Mouse (Mus musculus) embryonic facial prominence, embryonic 15.5 days (tissue): ENCODE data around the gene Clhc1. TPM values are rescaled to one million over a fixed set of nuclear protein-coding genes. Genes with fewer than 3 reads are reported as not detected.
"Not testable (repeated sequence)": the region's sequence is repeated elsewhere in the genome, so short reads cannot be mapped to it uniquely, and the experiment has no call there.

Source experiments
- ATAC-seq: fragments of 200-750 bp; cut with Nextera tagmentation; 2 replicates; pipeline ENCODE4 v1.8.0; 2017; ENCODE audit warnings: low read depth, moderate TSS enrichment; ENCODE audit not compliant: insufficient number of reproducible peaks, low FRiP score, low TSS enrichment
- H3K27ac ChIP-seq: fragments of 300-500 bp; sonication (generic); replicated peaks from 2 replicates; pipeline ENCODE4 v1.5.1; 2015; ENCODE audit warnings: mild to moderate bottlenecking, inconsistent platforms
- H3K27me3 ChIP-seq: fragments of 300-500 bp; sonication (generic); 2 replicates; pipeline ENCODE4 v1.6.1; 2015; ENCODE audit warnings: inconsistent platforms
- H3K36me3 ChIP-seq: fragments of 300-500 bp; sonication (generic); 2 replicates; pipeline ENCODE4 v1.6.1; 2015; ENCODE audit warnings: mild to moderate bottlenecking, inconsistent platforms
- H3K4me1 ChIP-seq: fragments of 300-500 bp; sonication (generic); 2 replicates; pipeline ENCODE4 v1.6.1; 2015; ENCODE audit warnings: inconsistent platforms
- H3K4me2 ChIP-seq: fragments of 300-500 bp; sonication (generic); replicated peaks from 2 replicates; pipeline ENCODE4 v1.6.1; 2015; ENCODE audit warnings: mild to moderate bottlenecking, inconsistent platforms
- H3K4me3 ChIP-seq: fragments of 300-500 bp; sonication (generic); replicated peaks from 2 replicates; pipeline ENCODE4 v1.5.1; 2015; ENCODE audit warnings: mild to moderate bottlenecking, inconsistent platforms
- H3K9ac ChIP-seq: fragments of 300-500 bp; sonication (generic); 2 replicates; pipeline ENCODE4 v1.6.1; 2015; ENCODE audit warnings: inconsistent platforms
- H3K9me3 ChIP-seq: fragments of 300-500 bp; sonication (generic); replicated peaks from 2 replicates; pipeline ENCODE4 v1.6.1; 2016; ENCODE audit warnings: inconsistent platforms
- WGBS: fragments of 180-500 bp; shearing (Covaris S2); methylation state at CpG from one replicate; pipeline ENCODE4 v1.1.7; 2015; 5-methylcytosine and 5-hydroxymethylcytosine counted together
- polyA plus RNA-seq: library from polyadenylated mRNA; unstranded; fragments of >200 nt; fragmentation: Nextera tagmentation; extraction: Ambion mirVana; gene quantifications from 2 replicates; pipeline ENCODE4 v1.2.1, GENCODE M21; 2015

Clhc1 gene
- polyA plus RNA-seq, 1 experiment from 2014 or later, result 0.29 TPM

- Histone ChIP-seq H3K27me3 (no peaks in the 10 kb centered on the region), H3K4me1 (peaks cover 7% of the 10 kb centered on the region), H3K36me3 (peaks cover 42% of the 10 kb centered on the region), H3K4me2 (no peak overlapping the region), H3K27ac (no peak overlapping the region), H3K9ac (no peak overlapping the region), H3K4me3 (no peak overlapping the region), H3K9me3 (no peaks in the 10 kb centered on the region)
- ATAC-seq, result no peak
- WGBS, result 88% methylated on average over 3 of the region's 3 CpGs
Measured at GRCm38 (mm10) chr11:29544225-29544945, 3.4 kb upstream of the Clhc1 start.

GRCm38 (mm10) chr11:29545150-29545752 is 2.5 kb upstream of the Clhc1 start:
- H3K4me2 ChIP-seq, H3K9ac ChIP-seq, H3K9me3 ChIP-seq, H3K27ac ChIP-seq, H3K4me3 ChIP-seq, ATAC-seq, H3K4me1 ChIP-seq, H3K27me3 ChIP-seq: not testable (repeated sequence)
- H3K36me3 ChIP-seq, result peaks cover 40% of the 10 kb centered on the region
- 88% methylated on average over 4 of the region's 4 CpGs for WGBS

- H3K4me2 ChIP-seq, result peak overlapping the region; percentile 64
- not testable (repeated sequence) for ATAC-seq, H3K9ac ChIP-seq, H3K9me3 ChIP-seq, H3K27me3 ChIP-seq, H3K27ac ChIP-seq, H3K4me1 ChIP-seq
- H3K36me3 ChIP-seq, result peaks cover 38% of the 10 kb centered on the region
- H3K4me3 ChIP-seq, result peak overlapping the region; percentile 81
- WGBS, result 89% methylated on average over 2 of the region's 2 CpGs
Measured at GRCm38 (mm10) chr11:29546297-29546696, 1.5 kb upstream of the Clhc1 start.

- Histone ChIP-seq H3K9me3 (no peaks in the 10 kb centered on the region), H3K4me3 (peak overlapping the region; percentile 81), H3K4me2 (peak overlapping the region; percentile 64), H3K36me3 (peaks cover 34% of the 10 kb centered on the region), H3K9ac (peak overlapping the region; percentile 90), H3K27ac (peak overlapping the region; percentile 93; the same call in 1 of the 2 replicates), H3K4me1 (peaks cover 7% of the 10 kb centered on the region), H3K27me3 (no peaks in the 10 kb centered on the region)
- 17% methylated on average over 2 of the region's 2 CpGs for WGBS
- ATAC-seq, result no peak
Measured at GRCm38 (mm10) chr11:29546762-29547161, 988 bp upstream of the Clhc1 start.

- H3K4me2 ChIP-seq, result peak overlapping the region; percentile 64
- peak overlapping the region; percentile 81 for H3K4me3 ChIP-seq
- WGBS, result under 1% methylated on average over 27 of the region's 27 CpGs
- H3K27me3 ChIP-seq, result no peaks in the 10 kb centered on the region
- no peak for ATAC-seq
- H3K4me1 ChIP-seq, result peaks cover 7% of the 10 kb centered on the region
- peak overlapping the region; percentile 93 for H3K27ac ChIP-seq
- H3K9me3 ChIP-seq, result no peaks in the 10 kb centered on the region
- peak overlapping the region; percentile 90 for H3K9ac ChIP-seq
- H3K36me3 ChIP-seq, result peaks cover 32% of the 10 kb centered on the region
Measured at GRCm38 (mm10) chr11:29547249-29547751, 450 bp upstream of the Clhc1 start.

- H3K4me3 ChIP-seq, result peak overlapping the region; percentile 81
- ATAC-seq, result no peak
- H3K27ac ChIP-seq, result peak overlapping the region; percentile 93
- no peaks in the 10 kb centered on the region for H3K9me3 ChIP-seq
- WGBS, result 25% methylated on average over 23 of the region's 23 CpGs
- H3K4me2 ChIP-seq, result peak overlapping the region; percentile 64
- H3K27me3 ChIP-seq, result no peaks in the 10 kb centered on the region
- peaks cover 26% of the 10 kb centered on the region for H3K36me3 ChIP-seq
- peaks cover 7% of the 10 kb centered on the region for H3K4me1 ChIP-seq
- H3K9ac ChIP-seq, result peak overlapping the region; percentile 90
Measured at GRCm38 (mm10) chr11:29548504-29549424, 1.0 kb downstream of the Clhc1 start.

- Histone ChIP-seq H3K4me1 (peaks cover 7% of the 10 kb centered on the region), H3K9ac (no peak overlapping the region), H3K27ac (no peak overlapping the region), H3K27me3 (no peaks in the 10 kb centered on the region), H3K36me3 (peaks cover 20% of the 10 kb centered on the region), H3K9me3 (no peaks in the 10 kb centered on the region), H3K4me2 (no peak overlapping the region), H3K4me3 (no peak overlapping the region)
- WGBS, result 79% methylated on average over 1 of the region's 1 CpGs
- no peak for ATAC-seq
Measured at GRCm38 (mm10) chr11:29549425-29549778, 1.7 kb downstream of the Clhc1 start.

GRCm38 (mm10) chr11:29560452-29560851 is 12.7 kb downstream of the Clhc1 start:
- no peaks in the 10 kb centered on the region for H3K27me3 ChIP-seq
- H3K36me3 ChIP-seq, result no peaks in the 10 kb centered on the region
- H3K4me3 ChIP-seq, result no peak overlapping the region
- H3K27ac ChIP-seq, result no peak overlapping the region
- H3K9me3 ChIP-seq, result no peaks in the 10 kb centered on the region
- no peaks in the 10 kb centered on the region for H3K4me1 ChIP-seq
- no peak overlapping the region for H3K4me2 ChIP-seq
- no peak for ATAC-seq
- H3K9ac ChIP-seq, result no peak overlapping the region
- WGBS, result 83% methylated on average over 9 of the region's 9 CpGs

GRCm38 (mm10) chr11:29560990-29561389 is 13.2 kb downstream of the Clhc1 start:
- WGBS, result 77% methylated on average over 3 of the region's 3 CpGs

GRCm38 (mm10) chr11:29563406-29563805 is 15.7 kb downstream of the Clhc1 start:
- no peak for ATAC-seq
- Histone ChIP-seq H3K9ac (no peak overlapping the region), H3K4me2 (no peak overlapping the region), H3K4me1 (no peaks in the 10 kb centered on the region), H3K9me3 (no peaks in the 10 kb centered on the region), H3K27me3 (no peaks in the 10 kb centered on the region), H3K36me3 (no peaks in the 10 kb centered on the region), H3K27ac (no peak overlapping the region), H3K4me3 (no peak overlapping the region)
- WGBS, result 79% methylated on average over 2 of the region's 2 CpGs

More at GRCm38 (mm10) chr11:29560990-29561389, 13.2 kb downstream of the Clhc1 start:
- ATAC-seq, result no peak
- Histone ChIP-seq H3K9ac (no peak overlapping the region), H3K9me3 (no peaks in the 10 kb centered on the region), H3K36me3 (no peaks in the 10 kb centered on the region), H3K4me3 (no peak overlapping the region), H3K27ac (no peak overlapping the region), H3K27me3 (no peaks in the 10 kb centered on the region), H3K4me2 (no peak overlapping the region), H3K4me1 (no peaks in the 10 kb centered on the region)

- Histone ChIP-seq H3K9ac (no peak overlapping the region), H3K4me2 (no peak overlapping the region), H3K4me3 (no peak overlapping the region), H3K27me3 (no peaks in the 10 kb centered on the region), H3K36me3 (no peaks in the 10 kb centered on the region), H3K9me3 (no peaks in the 10 kb centered on the region), H3K4me1 (no peaks in the 10 kb centered on the region), H3K27ac (no peak overlapping the region)
- 39% methylated on average over 3 of the region's 3 CpGs for WGBS
- no peak for ATAC-seq
Measured at GRCm38 (mm10) chr11:29571536-29571935, 23.8 kb downstream of the Clhc1 start.
